Mouse (Mus musculus): ENCODE data around the gene Gm19345. TPM values are rescaled to one million over a fixed set of nuclear protein-coding genes. Genes with fewer than 3 reads are reported as not detected.

The Gm19345 gene
- total RNA-seq, 1 experiment from 2014 or later: 0.59 TPM

GRCm38 (mm10) chr7:19829694-19830093, 22.1 kb upstream of the Gm19345 start:
- no peak for DNase-seq

DNA sequence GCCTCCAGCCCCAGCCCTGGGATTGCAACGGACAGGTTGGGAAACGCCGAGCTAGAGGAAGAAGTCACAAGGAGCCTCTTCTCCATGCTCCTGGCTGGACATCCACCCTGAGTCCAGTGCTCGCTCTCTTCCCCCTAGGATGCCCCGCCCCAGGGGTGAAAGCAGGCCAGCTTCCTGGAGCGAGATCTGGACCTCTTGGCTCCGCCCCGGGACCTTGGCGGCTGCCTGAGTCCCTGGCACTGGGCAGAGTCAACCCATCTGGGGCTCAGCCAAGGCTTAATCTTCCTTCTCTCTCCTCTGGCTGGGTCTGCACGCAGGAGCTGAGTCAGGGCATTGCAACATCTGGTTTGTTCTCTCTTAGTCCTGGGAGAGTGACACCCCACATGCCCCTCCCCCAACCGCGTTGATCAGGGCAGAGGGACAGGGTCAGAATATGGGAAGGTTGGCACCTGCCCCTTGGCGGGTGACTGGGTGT, 21.1 kb upstream of the Gm19345 start:
- DNase-seq: peak; percentile 98

DNA sequence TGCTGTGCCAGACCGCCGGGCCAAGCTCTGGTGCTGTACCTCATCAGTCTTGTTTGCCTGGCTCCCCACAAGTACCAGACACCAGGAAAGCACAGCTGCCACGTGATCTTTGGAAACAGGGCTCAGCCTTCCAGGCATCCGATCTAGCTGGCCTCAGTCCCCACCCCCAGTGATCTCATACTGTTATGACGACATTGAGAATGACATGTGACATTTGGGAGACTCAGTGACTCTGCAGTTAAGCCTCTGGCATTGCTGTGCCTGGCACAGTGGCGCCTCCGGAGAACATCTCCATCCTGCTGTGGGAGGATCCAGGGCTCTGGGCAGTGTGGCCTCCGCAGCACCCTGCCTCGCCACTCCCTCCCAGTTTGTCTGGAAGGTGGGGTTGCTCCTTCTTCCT, 20.0 kb upstream of the Gm19345 start:
- peak; percentile 72 for DNase-seq

DNA sequence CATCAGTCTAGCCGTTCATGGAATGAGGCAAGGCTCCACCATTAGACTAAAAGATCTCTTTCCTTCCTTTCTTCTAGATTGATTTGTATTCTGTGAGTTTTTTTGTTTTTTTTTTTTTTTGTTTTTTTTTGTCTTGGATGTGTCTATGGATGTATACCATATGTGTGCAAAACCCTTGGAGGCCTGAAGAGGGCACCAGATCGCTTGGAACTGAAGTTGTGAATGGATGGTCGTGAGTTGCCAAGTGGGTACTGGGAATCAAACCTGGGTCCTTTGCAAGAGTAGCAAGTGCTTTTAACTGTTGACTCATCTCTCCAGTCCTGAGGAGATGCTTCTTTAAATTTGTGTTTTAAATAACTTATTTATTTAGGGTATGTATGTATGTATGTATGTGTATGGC, 17.7 kb upstream of the Gm19345 start:
- DNase-seq: no peak

DNA sequence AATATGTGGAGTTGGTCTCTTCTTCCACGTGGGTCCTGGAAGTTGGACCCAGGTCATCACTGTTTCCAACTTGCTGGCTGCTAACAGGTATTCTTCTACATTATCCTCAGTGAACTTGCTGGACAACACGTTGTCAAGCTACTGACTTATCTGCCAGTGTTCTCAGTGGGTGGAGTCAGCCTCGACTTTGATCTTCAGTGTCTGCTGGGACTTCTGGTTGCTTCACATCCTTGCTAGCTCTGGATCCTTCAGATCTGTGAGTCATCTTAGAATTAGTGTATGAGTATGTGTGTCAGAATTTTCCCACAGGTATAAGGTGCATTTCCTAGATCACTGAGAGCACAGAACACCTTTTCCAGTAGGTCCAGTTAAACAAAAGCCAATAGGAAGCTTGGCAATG, 15.0 kb upstream of the Gm19345 start:
- peak; percentile 61 for DNase-seq

DNA sequence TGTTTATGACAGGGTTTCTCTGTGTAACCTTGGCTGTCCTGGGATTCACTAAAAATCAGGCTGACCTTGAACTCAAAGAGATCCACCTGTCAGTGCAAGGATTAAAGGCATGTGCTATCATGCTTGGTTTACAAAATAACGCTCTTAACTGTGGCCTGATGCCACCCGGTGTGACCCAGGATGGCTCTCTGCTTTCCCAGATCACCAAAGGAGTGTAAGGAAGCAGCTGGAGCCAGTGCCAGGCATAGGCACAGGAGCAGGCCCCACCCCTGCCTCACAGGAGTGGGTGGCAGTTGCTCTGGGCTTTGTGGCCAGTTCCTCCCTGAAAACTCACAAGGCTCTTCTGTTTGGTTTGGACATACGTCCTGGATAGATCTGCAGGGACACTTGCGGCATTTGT, 11.4 kb upstream of the Gm19345 start:
- no peak for DNase-seq

- no peak for DNase-seq
Measured at GRCm38 (mm10) chr7:19840936-19841335, 10.9 kb upstream of the Gm19345 start.

DNA sequence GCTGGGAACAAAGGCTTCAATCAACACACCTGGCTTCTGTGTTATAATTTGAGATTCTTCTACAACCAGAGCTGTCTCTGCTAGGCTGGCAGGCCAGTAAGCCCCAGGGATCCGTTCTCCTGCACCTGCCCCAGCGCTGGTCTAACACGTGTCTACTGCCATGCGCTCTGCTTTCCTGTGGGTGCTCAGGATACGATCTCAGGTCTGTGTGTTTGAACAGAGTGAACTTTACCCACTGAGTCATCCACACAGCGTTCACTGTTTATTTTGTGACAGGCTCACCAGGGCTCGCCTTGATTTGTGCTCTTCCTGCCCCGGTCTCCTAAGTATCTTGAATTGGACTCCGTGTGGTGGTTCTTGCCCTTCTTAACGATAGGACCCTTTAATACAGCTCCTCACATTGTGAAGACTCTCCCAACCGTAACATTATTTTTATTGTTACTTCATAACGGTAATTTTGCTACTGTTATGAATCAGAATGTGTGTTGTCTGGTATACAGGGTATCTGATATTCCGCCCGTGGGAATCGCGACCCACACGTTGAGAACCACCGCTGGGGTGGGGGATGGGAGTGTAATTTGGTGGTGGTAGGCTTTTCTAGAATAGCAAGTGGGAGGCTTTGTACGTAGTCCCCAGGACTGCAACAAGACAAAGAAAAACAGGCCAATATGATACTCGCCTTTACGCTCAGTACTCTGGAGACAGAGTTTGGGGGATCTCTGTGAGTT, 10.0 kb upstream of the Gm19345 start:
- no peak for DNase-seq

GRCm38 (mm10) chr7:19842885-19843504, 8.8 kb upstream of the Gm19345 start:
- peak; percentile 70 for DNase-seq

GRCm38 (mm10) chr7:19843561-19843960, 8.2 kb upstream of the Gm19345 start:
- peak; percentile 88 for DNase-seq

GRCm38 (mm10) chr7:19844521-19845171, 7.2 kb upstream of the Gm19345 start:
- DNase-seq: no peak

DNA sequence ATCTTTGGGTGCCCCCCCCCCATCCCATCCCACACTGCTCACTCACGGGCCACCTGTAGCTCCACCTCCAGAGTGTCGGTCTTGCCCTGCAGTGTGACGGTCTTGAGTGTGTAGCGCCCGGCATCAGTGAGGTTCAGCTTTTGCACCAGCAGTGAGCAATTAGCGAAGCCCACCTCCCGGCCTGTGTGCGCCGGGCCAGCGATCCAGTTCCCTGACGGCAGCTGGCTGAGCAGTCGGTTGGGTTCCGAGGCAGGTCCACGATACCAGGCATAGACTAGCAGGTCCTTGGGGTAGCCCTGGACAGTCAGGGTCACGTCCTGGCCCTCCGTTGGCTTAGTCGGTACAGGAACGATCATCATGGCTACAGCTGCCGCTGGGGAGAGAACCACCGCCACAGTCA, 1.7 kb downstream of the Gm19345 start:
- no peak for DNase-seq

- no peak for DNase-seq
Measured at GRCm38 (mm10) chr7:19855663-19856062, 3.9 kb downstream of the Gm19345 start.

DNA sequence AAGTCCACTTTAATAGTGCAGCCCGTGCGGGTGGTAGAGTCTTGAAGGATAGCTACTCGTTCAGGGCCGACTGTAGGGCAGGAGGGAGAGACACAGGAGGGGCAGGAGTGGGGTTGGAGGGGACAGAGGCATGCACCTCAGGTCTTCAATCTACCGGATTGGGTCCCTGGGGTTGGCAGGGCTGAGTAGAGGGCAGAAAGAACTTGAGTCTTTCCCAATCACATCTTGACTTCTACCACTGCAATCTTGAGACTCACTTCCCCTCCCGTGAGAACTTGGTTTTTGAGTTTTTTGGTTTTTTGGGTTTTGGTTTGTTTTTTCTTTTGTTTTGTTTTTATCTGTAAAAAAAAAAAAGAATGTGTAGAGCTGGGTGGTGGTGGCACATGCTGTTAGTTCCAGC, 4.5 kb downstream of the Gm19345 start:
- no peak for DNase-seq

GRCm38 (mm10) chr7:19859740-19860139, 7.9 kb downstream of the Gm19345 start:
- no peak for DNase-seq

- no peak for DNase-seq
Measured at GRCm38 (mm10) chr7:19861199-19861598, 9.4 kb downstream of the Gm19345 start, which contains the start of gene Ceacam16. Gene Ceacam16, minus strand, starts transcription at chr7:19861299.

GRCm38 (mm10) chr7:19864241-19864640, 12.4 kb downstream of the Gm19345 start:
- peak; percentile 73 for DNase-seq

GRCm38 (mm10) chr7:19865246-19866036, 13.6 kb downstream of the Gm19345 start:
- no peak for DNase-seq

- DNase-seq: peak; percentile 68
Measured at GRCm38 (mm10) chr7:19866490-19866889, 14.7 kb downstream of the Gm19345 start.

DNA sequence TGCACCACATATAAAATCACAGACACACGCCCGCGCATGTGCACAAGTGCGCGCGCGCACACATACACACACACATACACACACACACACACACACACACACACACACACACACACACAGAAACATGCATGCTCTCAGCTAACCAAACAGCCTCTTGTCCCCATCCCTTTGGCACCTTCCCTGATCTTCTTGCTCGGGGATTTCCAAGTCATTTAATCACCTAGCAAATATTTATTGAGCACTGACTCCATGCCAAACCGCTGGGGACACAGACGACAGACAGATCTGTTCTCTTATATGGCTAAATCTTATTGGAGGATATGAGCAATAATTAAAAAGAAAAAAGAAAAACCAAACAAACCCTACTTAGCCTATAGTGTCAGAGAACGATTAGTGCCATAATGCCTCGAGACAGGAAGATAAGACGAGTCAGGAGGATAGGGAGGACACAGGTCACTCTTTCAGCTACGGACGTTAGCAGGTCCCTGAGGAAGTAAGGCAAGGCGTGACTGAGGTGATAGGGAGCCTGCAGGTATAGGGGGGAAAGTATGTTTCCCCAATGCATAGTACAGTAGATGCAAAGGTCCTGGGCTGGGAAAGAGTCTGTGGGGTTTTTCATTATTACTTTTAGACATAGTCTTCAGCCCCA, 16.1 kb downstream of the Gm19345 start:
- DNase-seq: no peak

GRCm38 (mm10) chr7:19871137-19871621, 19.4 kb downstream of the Gm19345 start:
- DNase-seq: peak; percentile 53

Data from adrenal gland, postnatal 14 days (tissue).